Mouse (Mus musculus): ENCODE results near the gene Sema6b. TPM values are rescaled to one million over a fixed set of nuclear protein-coding genes. Genes with fewer than 3 reads are reported as not detected.
A peak's percentile ranks its signal among the peaks of the same experiment; 100 is the strongest.

The Sema6b gene
- total and polyA plus RNA-seq, 3 experiments = 0.71 to 2.2 (median 1.3) TPM

DNA sequence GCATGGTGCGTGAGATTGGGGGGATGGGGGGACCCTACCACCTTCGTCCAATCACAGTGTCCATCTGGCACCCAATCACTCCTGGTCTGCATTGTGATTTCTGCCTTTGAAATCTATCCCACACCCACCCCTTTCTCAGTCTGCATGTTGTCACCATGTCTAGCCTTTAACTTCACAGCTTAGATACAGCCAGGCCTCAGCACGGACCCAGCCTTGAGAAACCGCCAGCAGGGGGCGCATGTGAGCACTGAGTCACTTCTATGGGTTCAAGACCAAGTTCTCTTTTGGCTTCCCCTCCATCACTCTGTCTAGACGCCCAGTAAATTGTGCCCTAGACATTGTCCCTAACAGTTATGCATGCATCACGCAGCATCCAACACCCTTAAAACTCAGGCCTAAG lies 8.3 kb downstream of the Sema6b start:
- H3K79me2 ChIP-seq (replicated peaks; ENCODE audit: control insufficient read depth, extremely low read depth, insufficient read depth, poor library complexity, severe bottlenecking) = no peaks in the 10 kb centered on the region
- DNase-seq (ENCODE audit: extremely low read depth) = peak; percentile 72
- H3K4me1 ChIP-seq (ENCODE audit: control insufficient read depth in 1 of 2, insufficient read depth in 2 of 2) = peaks cover 3 to 34% of the 10 kb centered on the region in 2 experiments; a peak in 3 of 4 replicates
- dilution Hi-C loops (cut with MboI; ENCODE audit: extremely low pct_ligation_motif_present, extremely low pct_unique_long_range_greater_than_20kb, low sequenced_read_pairs) = no loop called here
- in situ Hi-C loops (cut with MboI; ENCODE audit: low pct_ligation_motif_present, low pct_unique_long_range_greater_than_20kb, low sequenced_read_pairs) = loop anchor here (5.0 kb wide), 1 partner anchor 130 kb away; no protein-coding TSS in a partner anchor
- peaks cover 3% of the 10 kb centered on the region for H3K9me3 ChIP-seq (replicated peaks; ENCODE audit: low read length)
- H3K27ac ChIP-seq (ENCODE audit: insufficient read depth, low read depth) = no peak overlapping the region
- no peak overlapping the region for H3K4me3 ChIP-seq (replicated peaks in 1 of 3; ENCODE audit: low read depth in 2 of 3, low read length in 2 of 3, poor library complexity in 1 of 3)
- H3K27me3 ChIP-seq (replicated peaks) = peaks cover 20% of the 10 kb centered on the region
- H3K9ac ChIP-seq (ENCODE audit: insufficient read depth, low read depth) = no peak overlapping the region
- no peak for TF ChIP-seq CHD2 (IDR thresholded peaks at IDR 0.05; ENCODE audit: low read length)
- no peak for TF ChIP-seq RCOR1 (conservative IDR thresholded peaks at IDR 0.05; ENCODE audit: low read depth, low read length)
- no peak for TF ChIP-seq CHD1 (IDR thresholded peaks at IDR 0.05; ENCODE audit: low read depth, low read length)
- peak; percentile 9 for TF ChIP-seq RAD21 (IDR thresholded peaks at IDR 0.05; ENCODE audit: low read depth, low read length)
- peak; percentile 45 to 74; a peak in 3 of 4 replicates for TF ChIP-seq CTCF (conservative IDR thresholded peaks at IDR 0.05 in 1 of 2, IDR thresholded peaks at IDR 0.05 in 1 of 2; ENCODE audit: low read depth in 2 of 2, low read length in 2 of 2)
- no peak for TF ChIP-seq MEF2A (IDR thresholded peaks at IDR 0.05; ENCODE audit: borderline replicate concordance, low read depth, low read length)
- TF ChIP-seq KAT2A (IDR thresholded peaks at IDR 0.05; ENCODE audit: insufficient replicate concordance, low read length) = no peak
- no peak for TF ChIP-seq PAX5 (IDR thresholded peaks at IDR 0.05; ENCODE audit: low read length)
- peak; percentile 63 for TF ChIP-seq SMC3 (IDR thresholded peaks at IDR 0.05; ENCODE audit: low read depth, low read length)
- no peak overlapping the region for H3K4me2 ChIP-seq (ENCODE audit: insufficient read depth, low read depth, poor library complexity, severe bottlenecking)
- H3K36me3 ChIP-seq (replicated peaks in 1 of 2; ENCODE audit: control insufficient read depth in 1 of 2, insufficient read depth in 1 of 2, low read length in 1 of 2) = peaks cover 0 to 25% of the 10 kb centered on the region in 2 experiments

DNA sequence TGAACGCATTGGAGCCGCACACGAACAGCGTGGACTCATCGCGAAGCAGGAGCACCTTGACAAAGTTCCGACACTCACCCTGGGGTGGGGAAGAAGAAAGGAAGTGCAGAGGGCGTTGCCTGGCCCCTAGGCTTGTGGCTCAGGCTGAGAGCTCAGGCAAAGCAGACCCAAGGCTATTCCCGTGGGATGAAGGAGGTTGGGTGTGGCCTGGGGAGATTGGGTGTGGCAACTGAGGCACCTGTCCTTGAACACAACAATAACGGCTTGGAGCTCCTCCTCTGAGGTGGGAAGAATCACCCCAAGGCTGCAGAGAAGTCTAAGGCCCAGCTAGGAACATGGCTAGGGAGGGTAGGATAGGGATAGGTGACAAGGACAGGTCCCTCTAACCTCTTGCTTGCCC lies 9.0 kb downstream of the Sema6b start:
- dilution Hi-C loops (cut with MboI; ENCODE audit: extremely low pct_ligation_motif_present, extremely low pct_unique_long_range_greater_than_20kb, low sequenced_read_pairs) = no loop called here
- no peak for TF ChIP-seq E2F4 (IDR thresholded peaks at IDR 0.05; ENCODE audit: insufficient replicate concordance, low read depth, low read length)
- TF ChIP-seq MYC (IDR thresholded peaks at IDR 0.05; ENCODE audit: low read depth, low read length) = no peak
- TF ChIP-seq IRF4 (IDR thresholded peaks at IDR 0.05; ENCODE audit: low read depth, low read length) = no peak
- no peak for TF ChIP-seq KAT2A (IDR thresholded peaks at IDR 0.05; ENCODE audit: insufficient replicate concordance, low read length)
- no peak for TF ChIP-seq ETS1 (conservative IDR thresholded peaks at IDR 0.05; ENCODE audit: low read depth, low read length)
- TF ChIP-seq MXI1 (IDR thresholded peaks at IDR 0.05; ENCODE audit: low read depth, low read length) = no peak
- TF ChIP-seq JUND (conservative IDR thresholded peaks at IDR 0.05; ENCODE audit: low read depth, low read length) = no peak
- no peak overlapping the region for H3K27ac ChIP-seq (ENCODE audit: insufficient read depth, low read depth)
- H3K9ac ChIP-seq (ENCODE audit: insufficient read depth, low read depth) = no peak overlapping the region
- no peak overlapping the region for H3K4me2 ChIP-seq (ENCODE audit: insufficient read depth, low read depth, poor library complexity, severe bottlenecking)
- DNase-seq (ENCODE audit: extremely low read depth) = no peak
- in situ Hi-C loops (cut with MboI; ENCODE audit: low pct_ligation_motif_present, low pct_unique_long_range_greater_than_20kb, low sequenced_read_pairs) = loop anchor here (5.0 kb wide), 1 partner anchor 131 kb away; no protein-coding TSS in a partner anchor
- H3K4me3 ChIP-seq (replicated peaks in 1 of 3; ENCODE audit: low read depth in 2 of 3, low read length in 2 of 3, poor library complexity in 1 of 3) = no peak overlapping the region
- H3K79me2 ChIP-seq (replicated peaks; ENCODE audit: control insufficient read depth, extremely low read depth, insufficient read depth, poor library complexity, severe bottlenecking) = no peaks in the 10 kb centered on the region
- peaks cover 3 to 33% of the 10 kb centered on the region in 2 experiments; a peak in 3 of 4 replicates for H3K4me1 ChIP-seq (ENCODE audit: control insufficient read depth in 1 of 2, insufficient read depth in 2 of 2)
- H3K36me3 ChIP-seq (replicated peaks in 1 of 2; ENCODE audit: control insufficient read depth in 1 of 2, insufficient read depth in 1 of 2, low read length in 1 of 2) = peaks cover 0 to 28% of the 10 kb centered on the region in 2 experiments
- peaks cover 14% of the 10 kb centered on the region for H3K27me3 ChIP-seq (replicated peaks)
- H3K9me3 ChIP-seq (replicated peaks; ENCODE audit: low read length) = peaks cover 3% of the 10 kb centered on the region
